Mouse (Mus musculus): Measurements from ENCODE around the gene Cnst. TPM values are rescaled to one million over a fixed set of nuclear protein-coding genes. Genes with fewer than 3 reads are reported as not detected.

Gene Cnst
- polyA plus RNA-seq, 1 experiment from 2014 or later, result 28.8 TPM

DNA sequence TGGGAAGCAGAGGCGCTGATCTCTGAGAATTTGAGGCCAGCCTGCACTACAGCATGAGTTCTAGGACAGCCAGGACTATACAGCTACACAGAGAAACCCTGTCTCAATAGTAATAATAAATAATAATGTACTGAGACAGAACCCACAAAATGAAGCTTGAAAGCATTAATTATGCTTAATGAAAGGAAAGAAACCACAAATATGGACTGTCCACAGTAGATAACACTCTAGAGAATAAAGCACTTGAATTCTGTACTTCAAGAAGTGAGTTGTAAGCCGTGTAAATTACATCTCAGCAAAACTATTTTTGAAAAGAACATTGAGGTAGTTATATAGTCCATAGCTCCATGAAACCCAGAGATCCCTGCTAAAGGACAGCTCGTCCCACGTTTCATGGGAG is 38.0 kb downstream of the Cnst start:
- WGBS, result 90% methylated on average over 4 of the region's 4 CpGs
- no peaks in the 10 kb centered on the region for H3K9me3 ChIP-seq

DNA sequence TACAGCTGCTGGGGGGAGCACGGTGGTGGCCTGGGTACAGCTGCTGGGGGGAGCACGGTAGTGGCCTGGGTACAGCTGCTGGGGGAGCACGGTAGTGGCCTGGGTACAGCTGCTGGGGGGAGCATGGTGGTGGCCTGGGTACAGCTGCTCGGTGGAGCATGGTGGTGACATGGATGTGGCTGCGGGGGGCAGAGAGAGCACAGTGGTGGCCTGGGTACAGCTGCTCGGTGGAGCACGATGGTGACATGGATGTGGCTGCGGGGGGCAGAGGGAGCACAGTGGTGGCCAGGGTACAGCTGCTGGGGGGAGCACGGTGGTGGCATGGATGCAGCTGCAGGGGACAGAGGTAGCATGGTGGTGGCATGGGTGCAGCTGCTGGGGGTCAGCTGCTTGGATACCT is 39.5 kb downstream of the Cnst start:
- H3K27ac ChIP-seq, result no peak overlapping the region
- H3K4me1 ChIP-seq, result peaks cover 4% of the 10 kb centered on the region; the same call in 1 of the 2 replicates
- no peak overlapping the region for H3K4me2 ChIP-seq
- no peaks in the 10 kb centered on the region for H3K36me3 ChIP-seq (replicated peaks)
- no peaks in the 10 kb centered on the region for H3K9me3 ChIP-seq
- no peak for ATAC-seq (replicated peaks)
- no peaks in the 10 kb centered on the region for H3K27me3 ChIP-seq (replicated peaks)
- WGBS, result 80% methylated on average over 9 of the region's 9 CpGs
- no peak overlapping the region for H3K9ac ChIP-seq
- H3K4me3 ChIP-seq, result no peak overlapping the region

More for the DNA sequence above, 38.0 kb downstream of the Cnst start:
- Histone ChIP-seq H3K27ac (no peak overlapping the region), H3K4me2 (no peak overlapping the region), H3K36me3 (replicated peaks) (no peaks in the 10 kb centered on the region), H3K9ac (no peak overlapping the region), H3K27me3 (replicated peaks) (no peaks in the 10 kb centered on the region), H3K4me3 (no peak overlapping the region), H3K4me1 (peaks cover 4% of the 10 kb centered on the region; the same call in 1 of the 2 replicates)
- ATAC-seq (replicated peaks), result no peak

DNA sequence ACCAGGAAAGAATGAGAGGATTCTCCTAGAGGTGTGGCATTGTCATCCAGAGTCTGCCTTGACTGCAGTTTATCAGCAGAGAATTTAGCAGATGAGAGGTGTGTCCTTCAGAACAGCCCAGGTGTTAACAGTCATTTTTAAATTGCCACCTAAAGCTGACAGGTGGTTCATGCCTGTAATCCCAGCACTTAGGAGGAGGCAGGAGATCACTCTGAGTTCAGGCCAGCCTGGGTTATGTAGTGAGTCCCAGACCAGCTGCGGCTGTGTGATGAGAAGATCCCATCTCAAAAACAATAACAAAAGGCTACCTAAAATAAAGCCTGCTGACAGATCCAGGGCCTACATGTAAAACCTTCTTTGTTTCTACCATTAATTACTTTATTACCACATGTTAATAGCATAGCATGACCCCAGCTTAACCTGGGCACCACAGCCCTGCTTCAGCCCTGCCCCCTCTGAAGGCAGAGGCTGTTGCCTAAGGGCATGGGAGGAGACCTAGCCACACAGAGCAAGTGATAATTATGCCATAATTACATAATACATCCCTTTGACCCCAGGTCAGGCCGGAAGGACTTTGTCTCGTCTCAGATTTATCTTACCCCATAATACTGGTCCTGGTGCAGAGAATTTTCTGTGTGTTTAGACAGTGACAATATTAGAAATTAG is 40.4 kb downstream of the Cnst start:
- H3K4me3 ChIP-seq, result no peak overlapping the region
- no peaks in the 10 kb centered on the region for H3K9me3 ChIP-seq
- peaks cover 4% of the 10 kb centered on the region; the same call in 1 of the 2 replicates for H3K4me1 ChIP-seq
- H3K27me3 ChIP-seq (replicated peaks), result no peaks in the 10 kb centered on the region
- no peak for ATAC-seq (replicated peaks)
- 72% methylated on average over 3 of the region's 3 CpGs for WGBS
- no peak overlapping the region for H3K27ac ChIP-seq
- H3K36me3 ChIP-seq (replicated peaks), result no peaks in the 10 kb centered on the region
- H3K4me2 ChIP-seq, result no peak overlapping the region
- H3K9ac ChIP-seq, result no peak overlapping the region

DNA sequence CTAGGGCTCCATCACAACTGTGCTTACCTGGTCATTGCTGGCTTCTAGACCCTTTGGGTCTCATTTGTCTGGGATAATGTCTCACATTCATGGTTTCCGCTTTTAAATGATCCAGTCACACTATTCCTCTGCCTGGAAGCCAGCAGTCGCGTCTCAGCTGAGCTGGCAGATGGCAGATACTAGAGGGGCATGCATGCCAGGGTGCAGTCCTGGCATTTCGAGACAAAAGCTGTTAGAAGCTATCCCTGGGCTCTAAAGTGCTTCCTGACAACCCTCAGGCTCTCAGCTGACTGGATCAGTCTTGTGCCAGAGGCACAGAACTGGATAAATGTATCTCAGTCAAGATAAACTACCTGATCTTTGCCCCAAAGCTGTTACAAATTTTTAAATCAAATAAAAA is 42.1 kb downstream of the Cnst start:
- no peak overlapping the region for H3K9ac ChIP-seq
- H3K27me3 ChIP-seq (replicated peaks), result no peaks in the 10 kb centered on the region
- no peaks in the 10 kb centered on the region for H3K9me3 ChIP-seq
- H3K4me1 ChIP-seq, result peaks cover 4% of the 10 kb centered on the region; the same call in 1 of the 2 replicates
- H3K27ac ChIP-seq, result no peak overlapping the region
- H3K36me3 ChIP-seq (replicated peaks), result peaks cover 5% of the 10 kb centered on the region; the same call in 1 of the 2 replicates
- no peak overlapping the region for H3K4me3 ChIP-seq
- no peak for ATAC-seq (replicated peaks)
- no peak overlapping the region for H3K4me2 ChIP-seq
- 72% methylated on average over 4 of the region's 4 CpGs for WGBS

DNA sequence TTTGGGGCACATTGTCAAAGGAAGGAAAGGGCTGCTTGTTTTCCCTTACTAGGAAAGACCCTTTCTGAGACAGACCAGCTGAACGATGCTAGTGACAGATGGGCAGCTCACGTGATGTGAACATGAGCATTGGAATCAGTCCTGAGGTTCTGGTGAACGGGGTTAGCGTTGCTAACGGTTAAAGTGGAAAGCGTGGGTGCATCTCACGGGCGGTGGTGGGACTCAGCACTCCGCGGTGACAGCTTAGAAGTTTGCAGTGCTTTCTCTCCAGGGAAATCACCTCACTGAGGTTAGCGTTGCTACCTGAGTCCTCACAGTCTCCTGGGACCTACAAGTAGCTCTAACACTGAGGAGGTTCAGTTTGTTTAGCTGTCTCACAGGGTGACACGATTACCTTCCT is 45.5 kb downstream of the Cnst start:
- H3K36me3 ChIP-seq (replicated peaks), result peaks cover 5% of the 10 kb centered on the region; the same call in 1 of the 2 replicates
- no peaks in the 10 kb centered on the region for H3K9me3 ChIP-seq
- peaks cover 4% of the 10 kb centered on the region; the same call in 1 of the 2 replicates for H3K4me1 ChIP-seq
- no peak for ATAC-seq (replicated peaks)
- no peak overlapping the region for H3K4me2 ChIP-seq
- no peak overlapping the region for H3K4me3 ChIP-seq
- H3K27ac ChIP-seq, result no peak overlapping the region
- H3K9ac ChIP-seq, result no peak overlapping the region
- WGBS, result 85% methylated on average over 12 of the region's 12 CpGs
- no peaks in the 10 kb centered on the region for H3K27me3 ChIP-seq (replicated peaks)

DNA sequence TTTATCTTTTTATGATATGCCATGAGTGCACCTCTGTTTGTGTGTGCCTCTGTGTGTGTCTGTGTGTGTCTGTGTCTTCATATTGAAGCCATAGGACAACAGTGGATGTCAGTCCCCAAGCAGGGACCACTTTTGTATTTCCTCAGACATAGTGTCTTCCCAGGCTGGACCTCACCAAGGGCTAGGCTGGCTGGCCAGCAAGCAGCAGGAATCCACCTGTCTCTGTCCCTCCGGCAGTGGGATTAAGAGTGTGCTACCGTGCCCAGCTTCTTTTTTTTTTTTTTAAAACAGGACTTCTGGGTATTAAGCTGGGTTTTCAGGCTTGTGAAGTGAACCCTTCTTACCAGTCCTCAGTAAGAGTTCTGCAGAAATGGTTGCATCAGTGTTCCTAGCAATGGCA is 46.0 kb downstream of the Cnst start:
- peaks cover 4% of the 10 kb centered on the region; the same call in 1 of the 2 replicates for H3K4me1 ChIP-seq
- H3K27ac ChIP-seq, result no peak overlapping the region
- H3K9me3 ChIP-seq, result no peaks in the 10 kb centered on the region
- no peak overlapping the region for H3K4me3 ChIP-seq
- peaks cover 5% of the 10 kb centered on the region; the same call in 1 of the 2 replicates for H3K36me3 ChIP-seq (replicated peaks)
- H3K4me2 ChIP-seq, result no peak overlapping the region
- H3K9ac ChIP-seq, result no peak overlapping the region
- ATAC-seq (replicated peaks), result no peak
- 74% methylated on average over 2 of the region's 2 CpGs for WGBS
- H3K27me3 ChIP-seq (replicated peaks), result no peaks in the 10 kb centered on the region

DNA sequence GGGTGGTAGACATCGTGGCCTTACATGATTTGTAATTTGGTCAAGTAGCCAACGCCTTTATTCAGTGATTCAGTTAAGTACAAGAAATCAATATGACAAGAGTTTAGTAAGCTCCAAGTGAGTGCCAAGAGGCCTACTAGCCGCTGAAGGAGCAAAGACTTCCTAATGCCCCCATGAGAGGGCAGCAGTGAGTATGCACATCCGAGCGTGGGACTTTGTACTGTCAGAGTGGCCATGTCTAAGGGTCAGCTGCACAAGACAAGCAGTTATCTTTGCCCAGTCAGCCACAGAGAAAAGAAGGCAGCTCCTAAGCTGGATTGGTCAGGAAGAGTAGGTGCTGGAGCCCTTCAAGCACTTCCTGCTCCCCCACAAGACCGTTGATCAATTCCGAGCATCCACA is 46.8 kb downstream of the Cnst start:
- Histone ChIP-seq H3K27me3 (replicated peaks) (no peaks in the 10 kb centered on the region), H3K36me3 (replicated peaks) (peaks cover 5% of the 10 kb centered on the region; the same call in 1 of the 2 replicates), H3K9ac (no peak overlapping the region), H3K9me3 (no peaks in the 10 kb centered on the region), H3K27ac (no peak overlapping the region), H3K4me2 (no peak overlapping the region), H3K4me1 (peaks cover 3% of the 10 kb centered on the region; the same call in 1 of the 2 replicates), H3K4me3 (no peak overlapping the region)
- 74% methylated on average over 7 of the region's 7 CpGs for WGBS
- ATAC-seq (replicated peaks), result no peak

DNA sequence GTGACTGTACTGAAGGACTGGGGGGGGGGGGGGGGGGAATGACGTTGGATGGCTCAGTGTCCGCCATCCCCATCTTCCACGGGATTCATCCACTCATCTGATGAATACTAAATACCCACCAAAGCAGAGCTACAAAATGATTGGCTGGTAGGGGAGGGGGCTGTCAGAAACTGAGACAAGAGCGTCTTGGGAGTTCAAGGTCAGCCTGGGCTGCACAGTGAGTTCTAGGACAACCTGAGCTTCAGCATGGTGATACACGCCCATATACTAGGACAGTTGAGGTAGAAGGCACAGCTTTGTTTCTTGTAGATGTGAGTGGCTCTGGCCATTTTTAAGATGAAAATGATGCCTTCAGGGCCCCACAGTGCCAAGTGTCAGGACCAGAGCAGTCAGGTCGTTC is 52.2 kb downstream of the Cnst start:
- Histone ChIP-seq H3K36me3 (replicated peaks) (no peaks in the 10 kb centered on the region), H3K27ac (no peak overlapping the region), H3K4me2 (no peak overlapping the region), H3K4me1 (no peaks in the 10 kb centered on the region), H3K4me3 (no peak overlapping the region), H3K9ac (no peak overlapping the region), H3K9me3 (no peaks in the 10 kb centered on the region), H3K27me3 (replicated peaks) (no peaks in the 10 kb centered on the region)
- no peak for ATAC-seq (replicated peaks)
- 86% methylated on average over 6 of the region's 6 CpGs for WGBS

DNA sequence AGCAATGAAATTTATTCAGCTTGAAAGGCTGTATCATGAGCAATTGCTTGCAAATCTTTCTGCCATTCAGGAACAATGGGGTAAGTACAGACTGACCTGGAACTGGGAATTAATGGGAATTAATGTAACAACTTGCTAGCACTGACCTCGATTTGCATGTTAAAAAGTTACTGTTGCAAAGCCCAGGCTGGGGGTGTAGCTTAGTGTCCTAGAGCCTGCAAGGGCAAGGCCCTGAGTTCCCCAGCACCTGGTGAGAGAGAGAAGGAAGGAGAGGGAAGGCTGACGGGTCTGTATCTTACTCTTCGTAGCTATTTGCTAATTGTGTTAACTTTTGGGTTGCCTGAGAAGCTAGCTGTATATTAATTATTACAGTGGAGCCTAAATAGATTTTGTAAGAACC is 58.4 kb downstream of the Cnst start:
- H3K4me2 ChIP-seq, result no peak overlapping the region
- 59% methylated on average over 3 of the region's 3 CpGs for WGBS
- H3K27ac ChIP-seq, result no peak overlapping the region
- no peak overlapping the region for H3K4me3 ChIP-seq
- no peaks in the 10 kb centered on the region for H3K4me1 ChIP-seq
- H3K9ac ChIP-seq, result no peak overlapping the region
- H3K36me3 ChIP-seq (replicated peaks), result 0 out of 2 replicates have a peak, but pooled peaks cover 2% of the 10 kb centered on the region
- H3K9me3 ChIP-seq, result no peaks in the 10 kb centered on the region
- H3K27me3 ChIP-seq (replicated peaks), result no peaks in the 10 kb centered on the region
- ATAC-seq (replicated peaks), result no peak

DNA sequence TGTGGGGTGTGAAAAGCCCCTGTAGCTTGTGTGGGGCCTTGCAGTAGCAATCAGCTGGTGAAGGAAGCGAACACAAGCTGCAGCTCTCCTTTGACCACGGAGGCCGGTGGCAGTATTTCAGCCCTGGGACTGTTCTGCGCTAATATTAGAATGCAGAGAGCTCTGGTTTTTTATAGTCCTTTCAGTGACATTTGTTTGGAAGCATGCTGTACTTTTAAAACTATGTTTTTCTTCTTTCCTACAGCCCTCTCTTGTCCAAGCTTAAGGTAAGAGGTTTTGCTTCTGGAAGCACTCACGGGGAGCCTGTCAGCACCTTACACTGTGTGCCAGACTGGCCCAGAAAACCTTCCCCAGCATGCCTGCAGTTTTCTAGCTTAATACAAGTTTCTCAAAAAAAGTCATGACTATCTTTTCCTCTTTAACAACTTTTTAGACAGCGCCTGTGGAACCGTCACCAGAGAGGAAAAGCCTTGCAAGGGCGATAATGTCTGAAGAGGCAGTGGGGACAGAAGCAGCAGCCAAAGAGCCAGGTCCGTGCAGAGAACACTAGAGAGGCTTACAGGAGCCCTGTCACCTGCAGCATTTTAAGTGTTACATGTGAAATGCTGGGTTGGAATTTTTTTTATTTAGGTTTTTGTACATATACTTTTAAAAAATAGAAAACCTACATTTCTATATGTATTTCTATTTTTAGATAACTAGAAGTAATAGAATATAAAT is 60.0 kb downstream of the Cnst start:
- Histone ChIP-seq H3K9ac (no peak overlapping the region), H3K36me3 (replicated peaks) (0 out of 2 replicates have a peak, but pooled peaks cover 2% of the 10 kb centered on the region), H3K4me3 (no peak overlapping the region), H3K4me1 (no peaks in the 10 kb centered on the region), H3K27me3 (replicated peaks) (no peaks in the 10 kb centered on the region), H3K9me3 (no peaks in the 10 kb centered on the region), H3K27ac (no peak overlapping the region), H3K4me2 (no peak overlapping the region)
- 90% methylated on average over 9 of the region's 9 CpGs for WGBS
- ATAC-seq (replicated peaks), result no peak

DNA sequence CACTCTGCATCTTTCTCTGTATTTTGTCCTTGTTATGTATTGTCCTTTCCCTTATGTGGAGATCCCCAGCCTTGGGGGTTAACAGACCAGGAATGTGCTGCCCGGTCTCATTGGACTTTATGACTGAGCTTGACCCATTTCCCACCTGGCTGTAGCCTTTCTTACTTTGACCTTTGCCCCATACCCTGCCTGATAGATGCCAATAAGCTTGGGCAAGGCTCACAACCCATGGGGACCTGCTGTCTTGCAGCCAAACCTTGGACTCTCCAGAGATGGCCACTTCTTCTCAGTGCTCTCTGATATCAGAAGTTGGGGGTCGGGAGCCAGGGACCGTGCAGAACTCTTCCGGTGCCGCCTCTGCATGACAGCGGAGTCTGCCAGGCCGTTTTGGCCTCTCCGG is 62.4 kb downstream of the Cnst start:
- no peaks in the 10 kb centered on the region for H3K9me3 ChIP-seq
- 0 out of 2 replicates have a peak, but pooled peaks cover 2% of the 10 kb centered on the region for H3K36me3 ChIP-seq (replicated peaks)
- no peak overlapping the region for H3K4me3 ChIP-seq
- H3K9ac ChIP-seq, result no peak overlapping the region
- ATAC-seq (replicated peaks), result no peak
- H3K4me2 ChIP-seq, result no peak overlapping the region
- 90% methylated on average over 8 of the region's 8 CpGs for WGBS
- H3K27me3 ChIP-seq (replicated peaks), result no peaks in the 10 kb centered on the region
- no peak overlapping the region for H3K27ac ChIP-seq
- no peaks in the 10 kb centered on the region for H3K4me1 ChIP-seq

DNA sequence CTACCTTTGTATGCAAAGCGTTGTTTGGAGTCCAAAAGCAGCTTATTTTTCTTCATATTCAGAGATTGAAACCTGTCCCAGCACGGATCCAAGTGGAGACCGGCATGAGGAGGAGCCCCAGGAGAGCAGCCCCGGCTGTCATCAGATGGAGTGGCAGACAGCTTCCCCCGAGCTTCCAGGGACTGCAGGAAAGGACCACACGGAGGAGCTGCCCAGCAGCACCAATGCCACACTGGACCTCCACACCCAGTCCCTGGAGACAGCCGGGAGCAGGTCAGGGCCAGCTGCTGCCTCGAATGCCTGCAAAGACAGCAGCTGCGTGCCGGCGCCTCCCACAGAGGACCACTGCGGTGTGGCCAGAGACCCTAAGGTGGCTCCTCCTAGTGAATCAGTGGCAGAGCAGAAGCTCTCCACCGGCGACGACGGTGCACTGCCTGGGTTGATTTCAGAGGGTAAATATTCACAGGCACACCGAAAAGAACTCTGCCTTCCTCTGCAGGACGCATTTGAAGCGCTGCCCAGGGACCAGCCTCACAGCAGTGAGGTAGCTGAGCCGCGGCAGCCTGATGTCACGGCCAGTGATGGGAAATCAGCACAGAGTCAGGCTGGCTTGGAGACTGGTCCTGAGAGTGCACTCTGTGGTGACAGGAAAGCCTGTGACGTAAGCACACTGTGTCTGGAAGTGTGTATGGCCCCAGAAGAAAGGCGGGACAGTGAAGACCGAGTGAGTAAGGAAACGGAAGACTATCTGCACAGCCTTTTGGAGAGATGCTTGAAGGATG is 63.7 kb downstream of the Cnst start:
- ATAC-seq (replicated peaks), result no peak
- 48% methylated on average over 26 of the region's 26 CpGs for WGBS
- H3K9me3 ChIP-seq, result no peaks in the 10 kb centered on the region
- no peak overlapping the region for H3K27ac ChIP-seq
- no peaks in the 10 kb centered on the region for H3K4me1 ChIP-seq
- no peak overlapping the region for H3K4me2 ChIP-seq
- no peaks in the 10 kb centered on the region for H3K36me3 ChIP-seq (replicated peaks)
- no peak overlapping the region for H3K9ac ChIP-seq
- no peaks in the 10 kb centered on the region for H3K27me3 ChIP-seq (replicated peaks)
- no peak overlapping the region for H3K4me3 ChIP-seq
